Mouse (Mus musculus): ENCODE measurements around the gene Hcn2.

Gene Hcn2

GRCm38 (mm10) chr10:79778006-79778405 is 61.6 kb downstream of the Hcn2 start:
- DNase-seq = peak; percentile 83

- DNase-seq = no peak
These were observed 62.8 kb downstream of the Hcn2 start for GRCm38 (mm10) chr10:79779193-79779592.

GRCm38 (mm10) chr10:79779784-79780663 is 63.6 kb downstream of the Hcn2 start:
- DNase-seq = peak; percentile 99

- DNase-seq = peak; percentile 87
These were observed 64.2 kb downstream of the Hcn2 start for GRCm38 (mm10) chr10:79780664-79781015.

- peak; percentile 44 for DNase-seq
These were observed 64.7 kb downstream of the Hcn2 start for GRCm38 (mm10) chr10:79781139-79781538.

GRCm38 (mm10) chr10:79781956-79782355 is 65.5 kb downstream of the Hcn2 start:
- DNase-seq = peak; percentile 15

- peak; percentile 61 for DNase-seq
These were observed 66.6 kb downstream of the Hcn2 start for GRCm38 (mm10) chr10:79783050-79783449.

GRCm38 (mm10) chr10:79783920-79784800 is 67.7 kb downstream of the Hcn2 start:
- peak; percentile 71 for DNase-seq
